Mouse (Mus musculus) bone marrow, adult 2 months (tissue): ENCODE measurements around the gene Ajap1.

Experiments used
- CTCF ChIP-seq: fragments of 200-500 bp; IDR thresholded peaks from 2 replicates; pipeline ENCODE4 v1.5.1; 2011; ENCODE audit warnings: low read length, control low read depth; ENCODE audit not compliant: control insufficient read depth, insufficient read depth
- POLR2A ChIP-seq: fragments of 200-500 bp; IDR thresholded peaks from 2 replicates; pipeline ENCODE4 v1.6.1; 2011; ENCODE audit warnings: low read depth, mild to moderate bottlenecking, control low read depth, low read length, borderline replicate concordance; ENCODE audit not compliant: control insufficient read depth

DNA sequence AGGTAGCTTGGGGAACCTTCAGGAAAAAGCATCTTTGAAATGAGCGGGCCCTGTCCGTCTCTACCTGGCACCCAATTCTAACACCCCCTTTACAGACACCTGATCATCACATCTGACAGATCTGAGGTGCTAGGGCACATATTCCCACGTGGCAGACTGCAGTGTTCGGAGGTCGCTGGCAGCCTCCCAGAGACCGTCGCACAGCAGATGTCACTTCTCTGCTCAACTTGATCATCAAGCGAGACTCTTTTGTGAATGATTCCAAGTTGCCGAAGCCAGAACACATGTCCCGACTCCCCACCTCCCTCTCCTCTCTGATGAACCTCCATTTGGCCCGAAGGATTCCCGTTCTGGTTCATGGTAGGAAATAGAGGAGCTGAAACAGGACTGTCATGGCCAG lies 95.1 kb downstream of the Ajap1 start:
- TF ChIP-seq CTCF = no peak
- no peak for TF ChIP-seq POLR2A
